Mouse (Mus musculus) embryo, embryonic 10 days (tissue): ENCODE results near the gene Padi3.
A peak's percentile ranks its signal among the peaks of the same experiment; 100 is the strongest.

Experiments
- DNase-seq: peaks from one replicate; pipeline ENCODE4 v3.0.0-alpha.2; 2015; ENCODE audit warnings: low spot score

The Padi3 gene

DNA sequence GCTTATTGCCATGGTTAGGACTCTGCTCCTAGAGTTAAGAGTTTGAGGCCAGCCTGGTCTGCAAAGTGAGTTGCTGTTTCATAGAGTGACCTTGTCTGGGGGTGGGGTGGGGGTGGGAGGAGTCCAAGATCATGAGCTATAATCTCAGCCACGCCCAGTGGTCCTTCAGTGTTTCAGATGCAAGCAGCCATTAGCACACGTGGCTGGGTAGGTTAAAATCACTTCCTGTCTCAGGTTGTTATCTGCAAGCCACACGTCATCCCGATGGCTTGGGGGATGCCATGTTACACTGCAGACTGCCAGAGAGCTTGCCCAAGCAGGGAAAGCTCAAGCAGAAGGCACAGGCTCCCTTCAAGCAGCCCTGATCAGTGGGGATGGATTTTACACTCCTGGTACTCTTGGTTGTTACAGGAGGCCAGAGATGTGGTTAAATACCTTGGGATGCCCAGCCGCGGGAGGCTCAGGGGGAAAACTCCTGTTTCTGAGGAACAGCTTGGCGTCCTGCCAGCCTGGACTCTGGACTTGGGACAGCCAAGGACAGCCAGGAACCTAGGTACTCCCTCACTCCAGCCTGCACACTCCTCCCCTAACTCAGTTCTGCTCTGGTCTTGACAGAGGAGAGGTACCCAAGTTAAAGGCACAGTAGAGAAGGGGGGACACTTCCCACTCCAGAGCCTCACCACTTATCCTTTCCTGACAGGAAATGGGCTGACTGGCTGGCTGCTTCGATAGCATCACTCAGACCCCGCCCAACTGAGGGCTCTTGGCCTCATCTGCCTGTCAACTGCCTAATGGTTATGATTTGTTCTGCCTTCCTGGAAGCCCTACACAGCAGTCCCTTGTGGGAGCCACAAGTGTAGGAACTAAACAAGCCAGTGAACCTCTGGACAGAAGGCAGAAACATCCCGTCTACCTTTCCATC is 5.8 kb upstream of the Padi3 start:
- no peak for DNase-seq

DNA sequence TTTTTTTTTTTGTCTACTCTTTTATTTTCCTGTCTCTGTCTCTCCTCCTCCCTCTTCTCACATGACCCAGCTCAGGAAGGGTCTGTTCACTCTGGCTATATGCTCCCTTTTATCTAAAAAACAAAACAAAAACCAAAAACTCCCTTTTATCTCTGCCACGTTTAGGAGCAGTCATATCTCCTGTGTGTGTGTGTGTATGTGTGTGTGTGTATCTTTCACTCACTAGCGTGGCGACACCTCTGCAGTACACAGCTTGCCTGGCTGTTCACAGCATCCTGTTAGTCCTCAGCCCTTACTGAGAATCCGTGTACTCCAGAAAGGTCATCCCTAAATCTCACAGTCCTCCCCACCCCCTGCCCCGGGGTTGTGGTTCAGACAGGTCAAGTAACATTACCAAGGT is 5.0 kb upstream of the Padi3 start:
- no peak for DNase-seq

DNA sequence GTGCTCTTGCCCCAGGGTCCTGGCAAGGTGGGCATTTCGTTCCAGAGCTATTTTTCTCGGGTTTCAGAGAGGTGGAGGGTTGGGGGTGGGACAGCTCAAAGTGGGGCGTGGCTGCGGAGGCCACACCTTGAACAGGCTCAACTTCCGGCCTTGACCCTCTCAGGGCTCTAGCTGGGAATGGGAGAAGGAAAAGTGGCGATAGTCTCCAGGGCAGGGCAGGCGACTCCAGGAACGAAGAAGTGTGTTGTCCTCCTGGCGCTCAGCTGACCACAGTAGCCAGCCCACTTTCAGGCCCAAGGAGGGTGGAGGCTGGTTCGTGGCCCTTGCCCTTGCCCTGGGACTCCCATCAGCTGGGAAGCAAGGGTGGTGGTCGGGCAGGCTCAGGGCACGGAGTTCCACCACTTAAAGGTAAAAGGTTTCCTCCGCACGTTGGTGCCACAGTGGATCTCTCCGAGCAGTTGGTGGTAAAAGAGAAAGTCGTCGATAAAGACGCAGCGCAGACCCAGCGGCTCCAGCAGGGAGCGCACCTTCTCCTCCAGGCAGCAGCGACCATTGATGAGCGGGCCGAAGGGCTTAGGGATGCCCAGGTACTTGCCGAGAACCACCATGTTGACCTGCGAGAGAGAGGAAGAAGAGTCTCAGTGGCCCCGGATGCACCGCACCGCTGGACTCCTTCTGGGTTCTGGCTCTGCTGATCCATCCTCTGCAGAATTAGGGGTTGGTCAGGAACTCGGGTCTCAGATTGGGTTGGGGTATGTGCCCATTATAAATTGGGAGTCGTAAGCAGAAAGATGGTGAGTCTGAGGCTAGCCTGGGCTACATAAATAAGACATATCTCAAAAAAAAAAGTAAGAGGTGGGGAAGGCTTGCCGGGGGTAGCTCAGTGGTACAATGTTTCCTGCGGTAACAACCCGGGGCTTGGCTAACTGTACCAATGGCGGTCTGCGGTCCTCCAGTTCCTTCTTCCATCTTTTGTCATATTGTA is 4.1 kb upstream of the Padi3 start:
- DNase-seq = peak; percentile 69

DNA sequence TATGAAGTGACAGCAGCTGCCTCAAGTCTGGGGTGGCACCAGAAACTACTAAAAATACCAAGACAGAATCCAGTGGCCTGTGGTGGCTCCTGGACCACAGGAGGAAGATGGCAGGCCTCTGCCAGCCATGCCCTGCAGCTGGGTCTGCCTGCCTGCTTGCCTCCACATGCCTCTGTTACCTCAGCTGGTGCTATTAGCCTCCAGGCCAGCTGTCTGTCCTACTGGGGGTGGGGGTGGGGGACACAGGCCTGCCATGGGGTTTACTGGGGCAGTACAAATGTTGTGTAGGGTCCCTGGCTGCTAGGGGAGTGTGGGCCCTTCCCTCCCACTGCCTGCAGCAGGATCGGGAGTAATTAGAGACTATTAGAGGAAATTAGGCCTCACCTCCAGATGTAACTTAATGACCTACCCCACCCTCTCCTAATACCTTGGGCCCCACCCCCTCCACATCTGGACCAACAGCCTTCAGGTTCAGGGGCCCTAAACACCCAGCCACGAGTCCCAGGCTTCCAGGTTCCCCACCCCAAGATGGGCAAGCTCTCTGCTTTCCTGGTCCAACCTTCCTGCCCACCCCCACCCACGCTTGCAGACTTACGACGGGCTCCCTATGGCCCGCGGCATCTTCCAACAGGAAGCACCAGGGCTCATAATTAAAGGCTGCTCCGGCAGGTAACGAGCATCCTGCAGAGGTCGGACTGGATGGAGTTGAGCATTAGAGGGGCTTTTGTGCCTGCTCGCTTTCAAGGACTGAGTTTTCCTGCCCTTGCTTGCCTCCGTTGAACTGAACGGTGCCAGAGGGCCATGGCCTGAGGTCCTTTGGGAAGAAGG is 3.1 kb upstream of the Padi3 start:
- no peak for DNase-seq

DNA sequence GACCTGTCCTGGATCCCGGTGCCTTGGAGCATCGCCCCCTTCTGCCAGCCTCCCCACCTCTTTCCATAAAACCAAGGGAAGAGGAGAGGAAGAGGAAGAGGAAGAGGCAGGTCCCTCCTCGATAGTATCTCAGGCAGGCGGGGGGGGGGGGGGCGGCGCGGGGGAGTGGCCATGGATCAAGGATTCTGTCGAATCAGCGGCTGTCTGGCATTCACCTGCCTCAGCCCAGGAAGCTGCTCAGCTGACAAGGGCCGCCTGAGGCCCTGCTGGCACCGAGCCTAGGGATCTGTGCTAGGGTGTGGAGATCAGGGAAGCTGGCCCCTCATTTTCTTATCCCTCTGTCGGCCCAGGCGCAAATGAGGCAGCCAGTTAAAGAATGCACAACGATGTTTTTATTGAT is 2.2 kb upstream of the Padi3 start:
- no peak for DNase-seq

DNA sequence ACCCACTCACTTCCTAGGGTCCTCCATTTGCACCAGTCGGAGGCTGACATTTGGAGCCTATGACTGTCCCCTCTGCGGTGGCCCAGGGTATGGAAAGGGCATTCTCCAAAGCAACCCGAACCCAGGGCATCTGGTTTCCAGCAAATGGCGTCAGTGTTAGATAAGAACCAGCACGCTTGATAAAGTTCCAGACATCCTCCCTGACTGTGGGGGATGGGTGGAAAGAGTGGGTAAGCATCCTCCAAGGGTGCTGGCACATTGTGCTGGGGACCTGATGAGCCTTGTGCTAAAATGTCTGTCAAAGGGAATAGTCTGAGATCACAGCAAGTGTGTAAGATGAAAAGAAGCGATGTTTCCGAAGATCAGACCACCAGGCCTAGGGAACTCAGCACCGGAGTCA is 1.7 kb upstream of the Padi3 start:
- DNase-seq = no peak

DNA sequence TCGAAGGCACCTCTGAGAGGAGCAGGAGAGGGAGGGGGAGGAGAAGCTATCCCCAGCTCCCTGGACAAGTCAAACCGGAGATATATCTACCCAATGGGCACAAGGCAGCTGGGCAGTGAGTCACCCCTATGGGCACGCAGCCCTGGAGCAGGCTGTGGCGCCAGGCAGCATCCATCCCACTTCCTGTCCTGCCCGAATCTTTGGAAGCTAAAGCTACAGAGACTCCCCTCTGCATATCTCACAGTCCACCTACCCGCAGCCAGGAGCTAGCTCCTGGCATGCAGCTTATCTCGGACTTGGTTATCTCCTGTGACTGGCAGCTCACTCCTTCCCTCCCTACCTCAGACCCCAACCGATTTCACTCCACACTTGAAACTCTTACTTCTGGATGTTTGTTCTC is 1.3 kb downstream of the Padi3 start:
- no peak for DNase-seq

DNA sequence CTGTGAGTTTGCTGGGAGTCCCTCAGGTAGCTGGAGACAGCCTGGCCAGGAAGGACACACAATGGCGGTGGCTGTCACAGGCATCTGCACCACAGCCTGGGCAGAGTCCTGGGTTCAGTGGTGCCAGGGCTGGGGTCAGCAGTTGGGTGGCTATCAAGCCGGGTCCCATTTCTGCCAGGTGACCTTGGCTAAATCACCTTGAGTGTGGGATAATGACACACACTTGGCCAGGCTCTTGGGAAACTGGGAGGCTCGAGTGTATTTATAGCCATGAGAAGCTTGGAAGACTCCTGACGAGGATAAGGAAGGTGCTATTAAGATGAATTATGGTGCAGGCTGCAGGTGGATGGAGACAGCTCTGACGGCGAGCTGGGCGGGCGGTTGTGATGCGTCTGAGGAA is 5.8 kb downstream of the Padi3 start:
- DNase-seq = no peak

DNA sequence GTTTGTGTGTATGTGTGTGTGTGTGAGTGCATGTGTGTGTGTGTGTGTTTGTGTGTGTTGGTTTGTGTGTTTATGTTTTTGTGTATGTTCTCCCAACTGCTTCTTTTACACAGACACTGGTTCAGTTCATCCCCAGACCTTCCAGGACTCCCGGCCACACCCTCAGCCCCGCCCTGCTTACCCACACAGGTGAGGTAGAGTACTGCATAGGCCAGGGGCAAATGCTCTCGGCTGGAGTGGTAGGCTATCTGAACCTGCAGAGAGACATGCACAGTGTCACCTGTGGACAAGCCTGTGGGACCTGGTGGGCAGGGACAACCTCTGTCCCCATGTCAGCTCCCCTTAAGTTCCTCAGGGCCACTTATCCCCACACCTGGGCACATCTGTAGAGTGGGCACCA is 9.1 kb downstream of the Padi3 start:
- DNase-seq = no peak

DNA sequence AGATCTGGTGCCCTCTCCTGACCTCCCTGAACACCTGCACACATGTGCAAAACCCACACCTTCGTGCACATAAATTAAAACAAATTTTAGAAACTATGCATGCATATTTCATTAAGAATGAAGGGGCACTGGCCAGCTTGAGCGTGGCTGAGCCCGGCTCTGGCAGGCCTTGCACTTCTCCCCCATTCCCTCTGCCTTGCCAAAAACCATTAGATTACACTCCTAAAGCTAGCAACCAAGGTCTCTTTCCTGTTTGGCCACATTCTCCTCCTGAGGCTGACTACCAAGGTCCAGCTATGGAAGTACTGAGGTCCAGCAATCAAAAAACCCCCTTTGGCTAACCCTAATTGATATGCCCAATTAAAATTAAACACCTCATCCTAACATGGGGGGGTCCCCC is 13.7 kb downstream of the Padi3 start:
- DNase-seq = no peak

DNA sequence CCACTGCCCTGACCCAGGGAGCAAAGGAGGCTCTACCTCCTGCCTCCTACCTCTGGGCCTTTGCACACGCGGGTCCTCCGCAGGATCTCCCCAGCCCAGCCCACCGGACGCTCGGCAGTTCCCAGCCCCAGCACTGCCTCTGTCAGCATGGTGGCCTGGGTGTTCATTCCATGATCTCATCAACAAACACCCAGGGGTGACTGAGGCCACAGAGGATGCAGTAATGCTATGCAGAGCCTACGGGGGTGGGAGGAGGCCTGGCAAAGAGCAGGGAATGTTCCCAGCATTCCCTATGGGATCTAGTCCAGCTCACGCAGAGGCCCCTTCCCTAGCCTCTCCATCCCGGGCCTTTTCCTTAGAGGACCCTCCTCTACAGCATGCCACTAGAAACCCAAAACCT is 15.8 kb downstream of the Padi3 start:
- no peak for DNase-seq

DNA sequence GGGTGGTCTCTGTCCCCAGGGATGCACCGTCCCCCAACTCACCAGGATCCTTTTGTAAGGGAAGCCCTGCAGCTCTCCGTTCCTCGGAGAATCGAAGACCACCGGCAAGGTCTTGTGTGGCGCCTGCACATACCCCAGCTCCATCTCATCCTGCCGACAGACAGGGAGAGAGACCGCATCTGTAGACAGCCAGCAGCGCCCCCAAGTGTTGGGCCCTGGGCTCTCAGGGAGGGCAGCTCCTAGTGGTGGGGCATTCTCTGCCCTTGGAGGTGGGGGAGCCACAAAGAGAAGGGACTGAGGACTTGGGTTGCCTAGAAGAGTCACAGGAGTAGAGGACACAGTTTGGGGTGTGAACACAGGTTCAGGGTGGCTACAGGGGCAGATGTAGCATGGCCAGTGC is 16.7 kb downstream of the Padi3 start:
- peak; percentile 18 for DNase-seq

DNA sequence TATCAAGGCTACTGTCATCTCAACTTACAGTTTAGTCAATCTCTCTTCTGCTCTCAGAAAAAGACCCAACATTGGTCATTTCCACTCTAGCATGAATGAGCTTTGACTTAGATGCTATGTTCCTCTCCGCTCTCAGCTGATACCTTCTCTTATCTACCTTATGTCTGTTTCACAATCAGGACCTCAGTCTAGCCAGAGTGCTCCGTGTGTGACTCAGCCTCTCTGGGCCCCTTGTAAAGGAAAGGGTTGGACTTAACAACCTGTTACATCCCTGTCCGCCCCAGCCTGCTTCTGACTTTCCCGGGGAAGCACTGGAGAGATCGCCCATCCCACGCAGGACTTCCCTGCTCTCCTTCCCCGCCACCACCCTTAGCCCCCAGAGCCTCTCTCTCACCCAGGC is 17.9 kb downstream of the Padi3 start:
- DNase-seq = no peak

DNA sequence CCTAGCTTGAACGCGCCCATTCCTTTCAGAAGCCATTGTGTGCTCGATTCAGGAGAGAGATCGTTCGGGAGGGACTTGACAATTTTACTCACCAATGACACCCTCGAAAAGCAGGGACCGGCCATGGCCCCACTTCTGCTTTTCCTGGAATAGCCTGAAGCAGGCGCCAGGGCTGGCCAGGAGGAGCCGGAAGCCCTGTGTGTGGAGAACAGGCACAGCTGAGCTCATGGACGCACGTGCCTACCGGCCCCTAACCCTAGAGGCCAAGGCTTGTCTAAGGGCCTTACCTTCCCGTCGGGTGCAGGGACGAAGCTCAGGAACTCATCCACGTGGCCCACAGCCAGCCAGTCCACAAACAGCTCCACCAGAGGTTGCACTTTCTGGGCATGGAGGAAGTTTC is 19.4 kb downstream of the Padi3 start:
- DNase-seq = no peak

DNA sequence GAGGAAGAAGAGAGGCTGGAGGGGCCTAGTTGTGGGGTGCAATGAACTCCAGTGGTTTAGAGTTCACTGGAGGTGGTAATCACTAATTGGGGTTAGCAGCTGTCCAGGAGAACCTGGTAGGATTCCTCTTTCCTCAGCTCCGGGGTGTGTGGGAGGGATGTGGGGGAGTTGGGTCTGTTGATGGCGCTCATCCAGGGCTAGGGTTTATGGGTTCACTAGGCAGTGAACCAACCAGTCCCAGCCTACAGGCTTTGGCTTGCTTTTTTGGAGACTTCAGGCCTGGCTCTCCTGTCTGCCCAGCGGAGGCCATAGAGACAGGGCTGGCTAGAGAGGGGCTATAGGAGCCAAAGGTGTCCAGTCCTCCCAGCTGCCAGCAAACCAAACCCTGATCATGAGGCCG is 20.5 kb downstream of the Padi3 start:
- no peak for DNase-seq

DNA sequence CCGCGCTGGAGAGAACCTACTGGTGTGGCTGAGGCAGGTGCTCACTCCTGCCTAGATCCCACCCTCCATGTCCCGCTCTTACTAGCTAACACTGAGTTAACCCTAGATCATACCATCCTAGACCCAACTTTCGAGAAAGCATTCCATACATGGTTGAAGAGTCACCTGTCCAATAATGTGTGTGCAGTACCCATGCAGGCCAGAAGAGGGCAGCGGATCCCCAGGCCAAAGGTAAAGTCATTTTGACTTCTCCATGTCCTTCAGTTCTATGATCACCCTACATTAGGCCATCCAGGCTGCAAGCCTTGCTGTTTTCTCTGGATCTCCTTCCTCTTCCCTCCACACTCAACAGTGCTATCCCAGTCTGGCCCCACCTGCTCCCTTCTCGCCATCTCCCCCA is 21.5 kb downstream of the Padi3 start:
- peak; percentile 78 for DNase-seq

DNA sequence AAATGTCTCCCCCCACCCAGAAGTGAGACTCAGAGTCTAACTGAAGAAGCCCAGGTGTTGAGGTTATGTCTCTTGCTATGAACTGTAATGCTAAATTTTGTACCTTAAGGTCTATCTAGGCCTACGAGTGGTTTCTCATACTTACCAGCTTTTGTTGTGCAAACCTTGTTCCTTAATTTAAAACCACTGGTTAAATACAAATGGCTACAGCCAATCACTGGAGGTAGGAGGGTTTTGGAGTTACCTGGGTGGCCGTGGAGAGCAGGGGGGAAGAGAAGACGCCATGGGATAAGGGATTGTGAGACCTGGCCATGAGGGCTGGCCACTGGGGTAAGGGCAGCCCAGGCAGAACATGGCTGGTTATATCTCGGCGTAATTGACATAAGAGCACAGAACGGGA is 22.2 kb downstream of the Padi3 start:
- DNase-seq = no peak

DNA sequence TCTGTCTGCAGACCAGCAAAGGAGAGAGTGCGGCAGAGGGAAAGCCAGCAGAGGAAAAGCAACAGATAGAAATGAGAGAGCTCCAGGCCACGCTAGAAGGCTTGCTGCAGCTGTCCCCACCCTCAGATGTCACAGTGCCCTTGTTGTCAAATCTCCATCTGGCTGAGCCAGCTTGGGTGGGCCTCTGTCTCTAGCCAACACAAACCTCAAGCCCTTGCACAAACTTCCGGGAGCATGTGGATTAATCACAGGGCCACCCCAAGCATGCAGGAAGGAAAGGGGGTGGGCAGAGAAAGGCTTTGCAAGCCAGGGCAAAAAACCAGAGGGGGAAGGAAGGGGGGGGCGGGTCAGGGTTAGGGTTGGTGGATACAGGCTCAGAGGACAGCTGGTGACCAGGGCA is 23.0 kb downstream of the Padi3 start:
- DNase-seq = no peak

DNA sequence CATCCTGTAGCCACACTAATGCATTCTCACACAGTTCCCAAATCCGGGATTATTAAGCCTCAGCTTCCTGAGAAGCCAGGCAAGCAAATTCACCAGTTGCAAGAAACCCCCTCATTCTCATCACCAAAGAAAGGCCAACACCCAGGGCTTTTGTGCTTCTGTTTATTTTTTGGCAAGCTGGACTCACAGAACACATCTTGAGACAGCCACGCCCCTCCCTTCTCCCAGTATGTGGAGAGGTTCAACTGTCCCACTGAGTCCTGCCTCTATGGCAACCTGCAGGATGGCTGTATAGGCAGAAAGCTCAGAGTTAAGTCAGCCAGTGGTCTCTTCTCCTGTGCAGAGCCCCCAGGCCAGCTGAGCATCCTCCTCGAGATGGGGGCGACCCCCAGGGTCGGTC is 25.2 kb downstream of the Padi3 start:
- DNase-seq = no peak

DNA sequence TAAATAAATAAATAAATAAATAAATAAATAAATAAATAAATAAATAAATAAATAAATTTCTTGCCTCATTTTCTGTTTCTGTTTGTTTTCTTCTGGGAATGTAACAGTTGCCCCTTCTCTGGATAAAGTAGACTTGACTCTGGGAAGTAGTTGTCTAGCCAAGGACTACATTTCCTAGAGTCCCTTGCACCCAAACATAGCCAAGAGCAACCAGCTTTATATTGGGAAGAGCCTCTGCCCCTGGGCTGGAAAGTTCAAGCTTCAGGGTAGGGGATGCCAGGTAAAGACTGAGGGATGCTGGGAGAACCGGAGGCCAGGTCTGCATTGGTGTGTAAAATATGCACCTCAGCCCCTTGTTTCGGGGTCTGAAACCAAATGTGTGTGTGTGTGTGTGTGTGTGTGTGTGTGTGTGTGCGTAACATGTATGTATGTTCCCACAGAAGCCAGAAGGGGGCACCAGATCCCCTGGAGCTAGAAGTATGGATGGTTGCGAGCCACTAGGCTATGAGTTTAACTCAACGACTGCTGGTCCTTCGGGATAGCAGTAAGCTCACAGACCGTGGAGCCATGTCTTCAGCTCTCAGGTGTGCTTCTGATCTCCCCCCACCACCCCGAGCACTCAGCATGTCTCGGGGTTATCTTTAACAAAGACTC is 26.0 kb downstream of the Padi3 start:
- DNase-seq = no peak

DNA sequence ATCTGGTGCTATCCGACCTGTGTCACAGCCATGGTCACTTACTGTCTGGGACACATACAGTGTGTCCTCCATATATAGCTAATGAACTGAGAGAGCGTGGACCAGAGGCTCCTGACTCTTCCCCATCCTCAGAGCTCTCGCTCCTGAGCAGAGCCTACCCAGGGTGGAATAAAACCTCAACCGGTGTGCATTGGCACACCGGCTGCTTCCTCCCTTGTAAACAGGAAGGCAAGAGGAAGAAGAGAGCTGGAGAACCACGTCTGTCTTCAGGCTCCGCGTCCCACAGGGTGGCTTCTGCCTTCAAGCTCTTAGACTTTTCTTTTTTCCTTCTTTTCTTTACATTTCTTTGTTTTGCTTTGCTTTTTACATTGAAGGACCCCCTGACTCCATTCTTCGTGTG is 27.6 kb downstream of the Padi3 start:
- DNase-seq = no peak

DNA sequence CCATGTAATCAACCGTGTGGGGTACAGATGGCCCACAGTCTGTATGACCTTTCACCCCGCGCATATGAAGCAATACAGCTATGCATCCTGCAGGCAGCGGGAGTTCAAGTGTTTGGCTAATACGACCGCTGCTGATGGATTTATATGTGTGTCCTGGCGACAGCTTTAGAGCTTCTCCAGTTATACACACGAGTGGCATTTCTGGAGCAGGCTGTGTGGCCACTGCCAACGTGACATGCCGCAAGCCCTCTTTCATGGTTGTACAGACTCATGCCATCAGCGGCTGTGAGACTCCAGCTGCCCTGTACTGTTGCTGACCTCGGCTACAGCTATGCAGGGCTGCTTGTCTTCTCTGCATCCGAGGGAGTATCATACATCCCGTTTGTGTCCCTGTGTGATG is 29.9 kb downstream of the Padi3 start:
- DNase-seq = no peak
